Mouse (Mus musculus) liver, postnatal 0 days (tissue): ENCODE results near the gene Bcorl1. TPM values are rescaled to one million over a fixed set of nuclear protein-coding genes. Genes with fewer than 3 reads are reported as not detected.

ENCODE experiments used
- ATAC-seq: fragments of 200-750 bp; cut with Nextera tagmentation; 2 replicates; pipeline ENCODE4 v1.8.0; 2017; ENCODE audit warnings: mild to moderate bottlenecking, moderate library complexity
- DNase-seq: peaks from one replicate; pipeline ENCODE4 v3.0.0-alpha.2; 2016
- H3K27ac ChIP-seq: fragments of 300-500 bp; sonication (generic); 2 replicates; pipeline ENCODE4 v1.5.1; 2014; ENCODE audit warnings: antibody characterized with exemption, moderate library complexity, mild to moderate bottlenecking, low read depth
- H3K27me3 ChIP-seq: fragments of 300-500 bp; sonication (generic); 2 replicates; pipeline ENCODE4 v1.6.1; 2014; ENCODE audit warnings: low read length, control low read depth, mixed read lengths; ENCODE audit not compliant: insufficient read depth
- H3K36me3 ChIP-seq: fragments of 300-500 bp; sonication (generic); replicated peaks from 2 replicates; pipeline ENCODE4 v1.6.1; 2014; ENCODE audit warnings: mild to moderate bottlenecking, control low read depth, low read length, moderate library complexity, mixed read lengths; ENCODE audit not compliant: insufficient read depth
- H3K4me1 ChIP-seq: fragments of 300-500 bp; sonication (generic); 2 replicates; pipeline ENCODE4 v1.6.1; 2014; ENCODE audit warnings: antibody characterized with exemption, mild to moderate bottlenecking, control low read depth; ENCODE audit not compliant: insufficient read depth
- H3K4me2 ChIP-seq: fragments of 300-500 bp; sonication (generic); 2 replicates; pipeline ENCODE4 v1.6.1; 2014; ENCODE audit warnings: low read depth, mild to moderate bottlenecking, low read length, moderate library complexity, mixed read lengths
- H3K4me3 ChIP-seq: fragments of 300-500 bp; sonication (generic); 2 replicates; pipeline ENCODE4 v1.5.1; 2014; ENCODE audit warnings: low read depth, low read length
- H3K9ac ChIP-seq: fragments of 300-500 bp; sonication (generic); replicated peaks from 2 replicates; pipeline ENCODE4 v1.6.1; 2014; ENCODE audit warnings: mild to moderate bottlenecking, moderate library complexity
- H3K9me3 ChIP-seq: fragments of 300-500 bp; sonication (generic); 2 replicates; pipeline ENCODE4 v1.6.1; 2016; ENCODE audit warnings: mild to moderate bottlenecking, control low read depth, low read length, mixed read lengths
- CTCF ChIP-seq: sonication (generic); IDR thresholded peaks from 2 replicates; pipeline ENCODE4 v1.5.1; 2016; ENCODE audit warnings: antibody characterized with exemption, low read depth
- EP300 ChIP-seq: IDR thresholded peaks from 2 replicates; pipeline ENCODE4 v1.6.1; 2016; ENCODE audit warnings: antibody characterized with exemption, low read depth, mild to moderate bottlenecking
- WGBS: fragments of 180-500 bp; shearing (Covaris S2); extraction: QIAGEN DNeasy Blood & Tissue Kit; methylation state at CpG from one replicate; pipeline ENCODE4 v1.1.7; 2014; ENCODE audit not compliant: insufficient replicate concordance; 5-methylcytosine and 5-hydroxymethylcytosine counted together
- polyA plus RNA-seq: library from polyadenylated mRNA; unstranded; fragments of >200 nt; fragmentation: Nextera tagmentation; extraction: Ambion mirVana; gene quantifications from 2 replicates; pipeline ENCODE4 v1.2.1, GENCODE M21; 2015

Gene Bcorl1
- polyA plus RNA-seq, 1 experiment from 2014 or later: 1.5 TPM

DNA sequence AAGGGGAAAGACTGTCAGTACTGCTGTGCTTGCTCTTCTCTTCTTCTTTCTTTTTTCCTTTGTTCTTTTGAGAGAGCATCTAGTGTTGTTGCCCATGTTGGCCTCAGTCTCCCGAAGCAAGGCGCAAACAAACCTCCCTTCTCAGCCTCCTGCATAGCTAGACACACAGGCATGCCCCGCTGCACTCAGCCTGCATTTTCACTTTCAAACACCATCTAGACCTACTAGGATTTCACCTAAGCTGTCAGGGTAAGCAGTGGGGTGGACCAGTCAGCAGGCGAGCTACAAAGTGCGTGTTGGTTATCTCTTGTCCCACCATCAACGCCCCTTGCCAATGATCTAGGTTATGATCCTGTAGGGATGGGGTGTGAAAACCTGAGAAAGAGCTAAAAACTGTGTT is 100.4 kb downstream of the Bcorl1 start:
- Histone ChIP-seq H3K36me3 (no peaks in the 10 kb centered on the region), H3K4me2 (no peak overlapping the region), H3K4me3 (no peak overlapping the region), H3K4me1 (peaks cover 8% of the 10 kb centered on the region), H3K27ac (no peak overlapping the region), H3K9me3 (no peaks in the 10 kb centered on the region), H3K27me3 (no peaks in the 10 kb centered on the region), H3K9ac (no peak overlapping the region)
- no peak for DNase-seq
- ATAC-seq: no peak
- no peak for TF ChIP-seq EP300
- TF ChIP-seq CTCF: no peak
- WGBS: 79% methylated on average over 6 of the region's 6 CpGs

DNA sequence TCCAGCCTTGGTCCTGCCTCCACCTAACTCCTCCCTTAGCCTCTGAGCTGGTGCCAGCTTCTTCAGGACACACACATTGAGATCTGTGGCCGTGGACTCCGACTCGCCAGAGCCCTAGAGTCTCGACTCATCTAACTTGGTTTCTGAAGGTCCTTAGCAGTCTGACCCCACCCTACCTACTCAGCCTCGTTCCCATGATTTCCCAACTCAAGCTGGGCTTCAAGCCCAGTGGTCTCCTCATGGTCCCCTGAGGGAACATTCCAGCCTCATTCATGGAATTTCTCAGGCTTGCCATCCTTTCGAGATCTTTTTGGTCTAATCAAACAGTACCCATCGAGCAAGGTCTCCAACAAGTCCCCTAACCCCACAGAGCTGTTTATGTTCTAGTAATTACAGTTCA is 100.8 kb downstream of the Bcorl1 start:
- no peak overlapping the region for H3K4me2 ChIP-seq
- H3K27me3 ChIP-seq: no peaks in the 10 kb centered on the region
- no peaks in the 10 kb centered on the region for H3K9me3 ChIP-seq
- H3K9ac ChIP-seq: no peak overlapping the region
- no peak overlapping the region for H3K27ac ChIP-seq
- ATAC-seq (no peak), DNase-seq (no peak)
- no peak overlapping the region for H3K4me3 ChIP-seq
- no peaks in the 10 kb centered on the region for H3K36me3 ChIP-seq
- TF ChIP-seq CTCF (no peak), EP300 (no peak)
- 69% methylated on average over 7 of the region's 7 CpGs for WGBS
- H3K4me1 ChIP-seq: peaks cover 8% of the 10 kb centered on the region

DNA sequence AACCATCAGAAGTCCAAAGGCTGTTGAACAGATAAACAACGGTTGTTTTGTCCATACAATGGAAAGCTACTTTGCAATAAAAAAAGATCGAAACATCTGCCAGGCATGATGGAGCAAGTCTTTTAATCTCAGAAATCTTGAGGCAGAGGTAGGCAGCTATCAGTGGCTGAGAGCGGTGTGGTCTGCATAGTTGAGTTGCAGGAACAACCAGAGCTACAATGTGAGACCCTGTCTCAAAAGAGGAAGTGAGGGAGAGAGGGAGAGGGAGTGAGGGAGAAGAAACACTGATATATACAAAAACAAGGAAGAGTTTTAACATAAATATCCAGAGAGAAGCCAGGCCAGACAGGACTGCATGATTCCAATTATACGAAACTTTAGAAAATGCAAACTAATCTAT is 103.5 kb downstream of the Bcorl1 start:
- DNase-seq: no peak
- ATAC-seq: no peak

DNA sequence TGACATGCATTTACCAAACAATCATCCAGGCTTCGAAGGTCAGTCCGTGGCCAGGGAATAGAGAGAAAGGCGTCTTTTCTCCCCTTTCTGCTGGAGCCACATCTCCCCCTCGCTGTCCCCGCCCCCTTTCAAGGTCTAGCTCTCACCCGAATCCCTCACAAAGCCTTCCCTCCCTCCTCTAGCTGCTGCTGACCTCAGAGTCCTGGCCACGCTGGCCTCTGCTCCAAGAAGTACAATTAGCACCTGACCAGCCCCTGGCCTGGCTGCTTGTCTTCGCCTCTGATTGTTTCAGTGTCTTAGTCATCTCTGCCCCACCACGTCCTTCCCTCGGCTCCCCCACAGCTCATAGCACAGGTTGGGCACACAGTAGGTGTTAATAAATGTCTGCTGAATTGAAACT is 108.5 kb downstream of the Bcorl1 start:
- no peak overlapping the region for H3K4me3 ChIP-seq
- DNase-seq: no peak
- ATAC-seq: no peak
- no peaks in the 10 kb centered on the region for H3K27me3 ChIP-seq
- 53% methylated on average over 10 of the region's 10 CpGs for WGBS
- no peak overlapping the region for H3K9ac ChIP-seq
- H3K4me1 ChIP-seq: no peaks in the 10 kb centered on the region; the same call in none of the 2 replicates
- H3K36me3 ChIP-seq: no peaks in the 10 kb centered on the region
- no peak overlapping the region for H3K27ac ChIP-seq
- H3K4me2 ChIP-seq: no peak overlapping the region
- no peaks in the 10 kb centered on the region for H3K9me3 ChIP-seq
- TF ChIP-seq CTCF: no peak
- TF ChIP-seq EP300: no peak

More for the DNA sequence above, 103.5 kb downstream of the Bcorl1 start:
- Histone ChIP-seq H3K27me3 (no peaks in the 10 kb centered on the region), H3K9ac (no peak overlapping the region), H3K4me2 (no peak overlapping the region), H3K27ac (no peak overlapping the region), H3K4me3 (no peak overlapping the region), H3K36me3 (no peaks in the 10 kb centered on the region), H3K9me3 (no peaks in the 10 kb centered on the region), H3K4me1 (no peaks in the 10 kb centered on the region; the same call in 1 of the 2 replicates)
- 45% methylated on average over 4 of the region's 4 CpGs for WGBS
- no peak for TF ChIP-seq CTCF
- TF ChIP-seq EP300: no peak

DNA sequence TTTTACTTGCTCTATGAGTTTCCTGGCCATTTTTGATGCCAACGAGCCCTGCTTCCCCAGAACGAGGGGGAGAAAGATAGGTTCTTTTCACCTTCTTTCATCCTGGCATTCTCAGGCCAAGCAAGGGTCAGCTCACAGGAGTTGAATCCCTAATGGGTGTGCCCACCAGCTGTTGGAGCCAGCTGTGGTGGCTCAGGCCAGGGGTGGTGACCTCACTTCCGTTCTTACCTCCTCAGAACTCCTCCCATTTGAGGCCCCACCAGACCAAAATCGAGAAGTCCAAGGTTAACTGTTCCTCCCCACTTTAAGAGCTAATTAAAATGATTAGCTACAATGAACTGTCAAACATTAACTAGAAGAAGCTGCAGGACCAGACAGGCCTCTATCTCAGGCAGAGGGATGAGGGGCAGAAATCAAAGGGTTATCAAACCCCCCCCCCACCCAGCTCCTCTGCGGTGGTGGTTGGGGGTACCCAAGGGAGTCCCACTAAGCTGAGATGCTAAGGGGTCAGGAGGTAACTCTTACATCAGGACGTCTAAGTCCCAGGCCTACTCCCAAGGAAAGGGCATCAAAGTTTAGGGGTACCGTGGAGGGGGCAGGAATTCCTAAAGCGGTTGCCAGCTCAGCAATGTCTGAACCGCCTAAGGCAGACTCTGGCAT is 111.2 kb downstream of the Bcorl1 start:
- peaks cover 4% of the 10 kb centered on the region; the same call in 1 of the 2 replicates for H3K27me3 ChIP-seq
- DNase-seq (peak; percentile 27), ATAC-seq (0 out of 2 replicates have a peak, but pooled peaks have one; percentile 26)
- H3K4me2 ChIP-seq: peak overlapping the region; percentile 71
- H3K4me3 ChIP-seq: peak overlapping the region; percentile 64
- H3K9me3 ChIP-seq: no peaks in the 10 kb centered on the region
- no peaks in the 10 kb centered on the region; the same call in none of the 2 replicates for H3K4me1 ChIP-seq
- TF ChIP-seq CTCF: no peak
- 30% methylated on average over 9 of the region's 9 CpGs for WGBS
- H3K36me3 ChIP-seq: no peaks in the 10 kb centered on the region
- peak overlapping the region; percentile 73 for H3K9ac ChIP-seq
- H3K27ac ChIP-seq: peak overlapping the region; percentile 76

DNA sequence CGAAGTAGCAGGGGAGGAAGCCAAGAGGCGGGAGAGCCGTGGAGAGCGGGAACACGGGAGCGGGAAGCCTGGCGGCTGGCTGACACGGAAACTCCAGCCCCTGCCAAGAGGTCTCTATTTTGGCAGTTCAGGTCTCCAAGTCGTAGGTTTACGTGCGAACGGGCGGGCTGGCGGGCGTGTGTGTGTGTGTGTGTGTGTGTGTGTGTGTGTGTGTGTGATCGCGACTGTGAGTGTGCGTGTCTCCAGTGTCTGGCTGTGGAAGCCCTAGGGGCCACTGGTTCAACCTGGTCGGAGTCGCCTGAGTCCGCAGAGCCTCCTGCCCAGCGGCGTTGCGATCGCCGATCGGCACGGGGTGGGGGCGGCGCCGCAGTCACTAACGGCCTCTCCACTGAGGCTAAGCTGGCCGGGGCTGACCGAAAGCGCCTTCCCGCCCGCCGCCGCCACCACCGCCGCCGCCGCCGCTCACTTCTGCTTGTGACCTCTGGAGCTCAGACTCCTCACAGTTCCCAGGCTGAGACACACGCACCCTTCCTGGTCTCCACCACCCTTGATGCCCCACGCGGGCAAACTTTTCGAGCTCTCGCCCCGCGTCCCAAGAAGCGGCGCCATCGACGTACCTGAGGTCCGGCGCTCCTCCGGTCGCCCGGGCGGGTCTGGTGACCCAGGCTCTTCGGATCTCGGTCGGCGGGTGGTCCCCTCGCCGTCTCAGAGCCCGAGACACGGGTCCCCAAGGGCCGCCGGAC is 111.9 kb downstream of the Bcorl1 start:
- peak overlapping the region; percentile 64 for H3K4me3 ChIP-seq
- H3K9ac ChIP-seq: peak overlapping the region; percentile 73
- H3K4me1 ChIP-seq: no peaks in the 10 kb centered on the region; the same call in none of the 2 replicates
- peak overlapping the region; percentile 71 for H3K4me2 ChIP-seq
- peak overlapping the region; percentile 76 for H3K27ac ChIP-seq
- 20% methylated on average over 48 of the region's 71 CpGs for WGBS
- peaks cover 4% of the 10 kb centered on the region; the same call in 1 of the 2 replicates for H3K27me3 ChIP-seq
- peak; percentile 28 for ATAC-seq
- DNase-seq: peak; percentile 46
- no peak for TF ChIP-seq EP300
- H3K9me3 ChIP-seq: no peaks in the 10 kb centered on the region
- H3K36me3 ChIP-seq: no peaks in the 10 kb centered on the region
